Mouse (Mus musculus) limb, embryonic 15.5 days (tissue): Measurements from ENCODE around the gene Efna5. TPM values are rescaled to one million over a fixed set of nuclear protein-coding genes. Genes with fewer than 3 reads are reported as not detected.

Experiments
- ATAC-seq: fragments of 200-750 bp; cut with Nextera tagmentation; 2 replicates; pipeline ENCODE4 v1.8.0; 2017; ENCODE audit warnings: low read depth, moderate TSS enrichment; ENCODE audit not compliant: insufficient number of reproducible peaks, low FRiP score, low TSS enrichment
- H3K27ac ChIP-seq: fragments of 300-500 bp; sonication (generic); 2 replicates; pipeline ENCODE4 v1.5.1; 2015; ENCODE audit warnings: moderate library complexity, mild to moderate bottlenecking, inconsistent platforms
- H3K27me3 ChIP-seq: fragments of 300-500 bp; sonication (generic); 2 replicates; pipeline ENCODE4 v1.6.1; 2015; ENCODE audit warnings: inconsistent platforms
- H3K36me3 ChIP-seq: fragments of 300-500 bp; sonication (generic); 2 replicates; pipeline ENCODE4 v1.6.1; 2015; ENCODE audit warnings: inconsistent platforms
- H3K4me1 ChIP-seq: fragments of 300-500 bp; sonication (generic); 2 replicates; pipeline ENCODE4 v1.6.1; 2015; ENCODE audit warnings: inconsistent platforms
- H3K4me2 ChIP-seq: fragments of 300-500 bp; sonication (generic); 2 replicates; pipeline ENCODE4 v1.6.1; 2015; ENCODE audit warnings: mild to moderate bottlenecking, inconsistent platforms
- H3K4me3 ChIP-seq: fragments of 300-500 bp; sonication (generic); 2 replicates; pipeline ENCODE4 v1.5.1; 2015; ENCODE audit warnings: mild to moderate bottlenecking, inconsistent platforms
- H3K9ac ChIP-seq: fragments of 300-500 bp; sonication (generic); 2 replicates; pipeline ENCODE4 v1.6.1; 2015; ENCODE audit warnings: inconsistent platforms
- H3K9me3 ChIP-seq: fragments of 300-500 bp; sonication (generic); 2 replicates; pipeline ENCODE4 v1.6.1; 2016; ENCODE audit warnings: inconsistent platforms
- WGBS: fragments of 180-500 bp; shearing (Covaris S2); methylation state at CpG from one replicate; pipeline ENCODE4 v1.1.7; 2015; 5-methylcytosine and 5-hydroxymethylcytosine counted together
- polyA plus RNA-seq: library from polyadenylated mRNA; unstranded; fragments of >200 nt; fragmentation: Nextera tagmentation; extraction: Ambion mirVana; gene quantifications from 2 replicates; pipeline ENCODE4 v1.2.1, GENCODE M21; 2015

Gene Efna5
- polyA plus RNA-seq, 1 experiment from 2014 or later: 62.1 TPM

GRCm38 (mm10) chr17:62568019-62568418, 313.1 kb downstream of the Efna5 start:
- H3K27me3 ChIP-seq: no peaks in the 10 kb centered on the region
- H3K4me1 ChIP-seq: 0 out of 2 replicates have a peak, but pooled peaks cover 5% of the 10 kb centered on the region
- H3K4me3 ChIP-seq: no peak overlapping the region
- H3K9me3 ChIP-seq: no peaks in the 10 kb centered on the region
- no peak overlapping the region for H3K27ac ChIP-seq
- H3K36me3 ChIP-seq: no peaks in the 10 kb centered on the region
- H3K4me2 ChIP-seq: no peak overlapping the region
- WGBS: 33% methylated on average over 4 of the region's 4 CpGs
- H3K9ac ChIP-seq: no peak overlapping the region
- ATAC-seq: no peak

GRCm38 (mm10) chr17:62565632-62566031, 315.5 kb downstream of the Efna5 start:
- WGBS: 80% methylated on average over 1 of the region's 1 CpGs
- 0 out of 2 replicates have a peak, but pooled peaks cover 5% of the 10 kb centered on the region for H3K4me1 ChIP-seq
- H3K27me3 ChIP-seq: no peaks in the 10 kb centered on the region
- ATAC-seq: no peak
- H3K36me3 ChIP-seq: no peaks in the 10 kb centered on the region
- no peak overlapping the region for H3K4me2 ChIP-seq
- H3K9me3 ChIP-seq: no peaks in the 10 kb centered on the region
- H3K4me3 ChIP-seq: no peak overlapping the region
- no peak overlapping the region for H3K27ac ChIP-seq
- H3K9ac ChIP-seq: no peak overlapping the region

GRCm38 (mm10) chr17:62562439-62562838, 318.7 kb downstream of the Efna5 start:
- Histone ChIP-seq H3K9me3 (no peaks in the 10 kb centered on the region), H3K4me2 (no peak overlapping the region), H3K27ac (no peak overlapping the region), H3K4me1 (0 out of 2 replicates have a peak, but pooled peaks cover 5% of the 10 kb centered on the region), H3K27me3 (no peaks in the 10 kb centered on the region), H3K9ac (no peak overlapping the region), H3K36me3 (no peaks in the 10 kb centered on the region), H3K4me3 (no peak overlapping the region)
- 67% methylated on average over 7 of the region's 7 CpGs for WGBS
- no peak for ATAC-seq

GRCm38 (mm10) chr17:62557215-62557614, 323.9 kb downstream of the Efna5 start:
- WGBS: 54% methylated on average over 6 of the region's 6 CpGs
- Histone ChIP-seq H3K36me3 (no peaks in the 10 kb centered on the region), H3K27me3 (no peaks in the 10 kb centered on the region), H3K4me3 (no peak overlapping the region), H3K9me3 (no peaks in the 10 kb centered on the region), H3K9ac (no peak overlapping the region), H3K4me2 (no peak overlapping the region), H3K27ac (no peak overlapping the region), H3K4me1 (peaks cover 3% of the 10 kb centered on the region; the same call in 1 of the 2 replicates)
- no peak for ATAC-seq
